Mouse (Mus musculus): ENCODE measurements around the gene Cebpg. TPM values are rescaled to one million over a fixed set of nuclear protein-coding genes. Genes with fewer than 3 reads are reported as not detected.

Cebpg gene
- polyA plus RNA-seq, 1 experiment from 2014 or later = 36.3 TPM

DNA sequence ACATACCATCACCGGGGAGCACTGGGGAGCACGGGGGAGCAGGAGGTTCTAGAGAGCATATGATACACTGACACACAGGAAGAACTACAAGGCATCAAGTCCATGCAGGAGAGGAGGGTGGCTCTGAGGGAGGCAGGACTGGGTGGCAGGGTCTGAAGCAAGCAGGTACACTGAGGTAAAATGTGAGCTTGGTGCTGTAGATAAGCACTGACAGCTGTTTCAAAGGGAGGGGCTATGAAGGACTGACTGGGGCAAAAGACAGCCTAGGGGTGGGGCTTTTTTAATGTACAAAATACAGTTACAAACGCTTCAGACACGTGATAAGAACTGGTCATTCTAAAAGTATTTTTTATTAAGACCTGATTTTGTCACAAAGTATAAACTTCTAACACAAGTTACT is 10.3 kb downstream of the Cebpg start:
- WGBS = 88% methylated on average over 4 of the region's 4 CpGs
- no peak overlapping the region for H3K4me3 ChIP-seq (ENCODE audit: low read depth, low read length)
- no peak overlapping the region for H3K27ac ChIP-seq (replicated peaks; ENCODE audit: low read depth, low read length)
- H3K9me3 ChIP-seq (replicated peaks; ENCODE audit: control insufficient read depth, low read length) = no peaks in the 10 kb centered on the region
- H3K27me3 ChIP-seq (ENCODE audit: control insufficient read depth, insufficient read depth, low read length) = no peaks in the 10 kb centered on the region
- no peak overlapping the region for H3K9ac ChIP-seq (replicated peaks; ENCODE audit: low read length)
- no peaks in the 10 kb centered on the region; the same call in 1 of the 2 replicates for H3K4me1 ChIP-seq (ENCODE audit: control insufficient read depth, insufficient read depth, low read length)
- DNase-seq (ENCODE audit: low spot score) (no peak), ATAC-seq (replicated peaks; ENCODE audit: insufficient number of reproducible peaks, low FRiP score, low TSS enrichment, low read depth) (no peak)
- no peak overlapping the region for H3K4me2 ChIP-seq (ENCODE audit: low read depth, low read length)
- peaks cover 9% of the 10 kb centered on the region for H3K36me3 ChIP-seq (replicated peaks; ENCODE audit: control insufficient read depth, insufficient read depth, low read depth, low read length)

DNA sequence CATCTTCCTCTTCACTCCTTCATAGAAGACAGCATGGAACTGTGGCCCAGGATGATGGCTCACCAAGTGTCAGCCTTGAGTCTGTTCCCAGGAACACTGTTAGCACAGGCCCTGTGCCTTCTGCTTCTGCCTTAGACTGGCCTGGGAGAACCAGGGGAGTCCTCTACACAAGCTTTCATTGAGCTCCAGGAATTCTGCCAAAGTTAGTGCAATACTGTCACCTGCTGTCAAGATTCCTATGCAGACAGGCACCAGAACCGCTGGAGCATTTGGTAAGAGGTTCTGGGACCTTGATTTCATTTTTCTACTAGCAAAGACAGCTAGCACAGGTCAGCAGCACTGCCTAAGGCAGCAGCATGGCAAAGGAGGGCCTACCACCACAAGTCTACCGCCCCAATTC is 11.7 kb downstream of the Cebpg start:
- Histone ChIP-seq H3K9me3 (replicated peaks; ENCODE audit: control insufficient read depth, low read length) (no peaks in the 10 kb centered on the region), H3K4me1 (ENCODE audit: control insufficient read depth, insufficient read depth, low read length) (no peaks in the 10 kb centered on the region; the same call in 1 of the 2 replicates), H3K9ac (replicated peaks; ENCODE audit: low read length) (no peak overlapping the region), H3K4me3 (ENCODE audit: low read depth, low read length) (no peak overlapping the region), H3K4me2 (ENCODE audit: low read depth, low read length) (no peak overlapping the region), H3K27me3 (ENCODE audit: control insufficient read depth, insufficient read depth, low read length) (no peaks in the 10 kb centered on the region), H3K36me3 (replicated peaks; ENCODE audit: control insufficient read depth, insufficient read depth, low read depth, low read length) (peaks cover 9% of the 10 kb centered on the region), H3K27ac (replicated peaks; ENCODE audit: low read depth, low read length) (no peak overlapping the region)
- ATAC-seq (replicated peaks; ENCODE audit: insufficient number of reproducible peaks, low FRiP score, low TSS enrichment, low read depth) = no peak
- no peak for DNase-seq (ENCODE audit: low spot score)
- WGBS = 93% methylated on average over 2 of the region's 2 CpGs

DNA sequence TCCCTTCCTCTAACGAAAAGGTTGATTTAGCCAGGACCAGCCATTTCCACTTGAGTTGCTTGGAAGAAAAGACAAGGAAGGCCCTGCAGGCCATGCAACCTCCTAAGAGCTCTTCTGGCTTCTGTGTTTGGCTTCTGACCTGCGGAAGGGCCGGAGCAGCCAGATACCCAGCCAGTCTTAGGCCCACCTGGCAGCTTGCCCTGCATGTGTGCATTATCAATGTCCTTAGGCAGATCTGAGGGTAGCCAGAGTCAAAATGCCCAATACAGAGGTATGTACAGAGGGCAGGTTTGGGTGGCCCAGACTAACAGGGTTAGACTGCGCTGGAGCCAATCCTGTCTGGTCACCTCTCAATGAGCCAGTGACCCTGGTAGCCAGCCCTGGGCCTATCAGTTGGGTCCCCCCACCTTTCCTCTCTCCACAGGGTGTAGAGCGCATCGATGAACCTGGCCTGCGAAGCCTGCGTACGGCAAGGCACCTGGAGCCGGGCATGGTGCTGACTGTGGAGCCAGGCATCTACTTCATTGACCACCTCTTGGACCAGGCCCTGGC is 13.0 kb downstream of the Cebpg start:
- ATAC-seq (replicated peaks; ENCODE audit: insufficient number of reproducible peaks, low FRiP score, low TSS enrichment, low read depth) = 0 out of 2 replicates have a peak, but pooled peaks have one; percentile 22
- H3K27ac ChIP-seq (replicated peaks; ENCODE audit: low read depth, low read length) = no peak overlapping the region
- H3K4me2 ChIP-seq (ENCODE audit: low read depth, low read length) = no peak overlapping the region
- no peaks in the 10 kb centered on the region; the same call in 1 of the 2 replicates for H3K4me1 ChIP-seq (ENCODE audit: control insufficient read depth, insufficient read depth, low read length)
- peaks cover 9% of the 10 kb centered on the region for H3K36me3 ChIP-seq (replicated peaks; ENCODE audit: control insufficient read depth, insufficient read depth, low read depth, low read length)
- no peak overlapping the region for H3K4me3 ChIP-seq (ENCODE audit: low read depth, low read length)
- WGBS = 94% methylated on average over 10 of the region's 10 CpGs
- no peak overlapping the region for H3K9ac ChIP-seq (replicated peaks; ENCODE audit: low read length)
- H3K27me3 ChIP-seq (ENCODE audit: control insufficient read depth, insufficient read depth, low read length) = no peaks in the 10 kb centered on the region
- DNase-seq (ENCODE audit: low spot score) = no peak
- no peaks in the 10 kb centered on the region for H3K9me3 ChIP-seq (replicated peaks; ENCODE audit: control insufficient read depth, low read length)

- peak; percentile 84 for DNase-seq (ENCODE audit: low spot score)
- H3K4me2 ChIP-seq (ENCODE audit: low read depth, low read length) = no peak overlapping the region
- no peak overlapping the region for H3K9ac ChIP-seq (replicated peaks; ENCODE audit: low read length)
- no peaks in the 10 kb centered on the region for H3K27me3 ChIP-seq (ENCODE audit: control insufficient read depth, insufficient read depth, low read length)
- 50% methylated on average over 5 of the region's 5 CpGs for WGBS
- no peak overlapping the region for H3K4me3 ChIP-seq (ENCODE audit: low read depth, low read length)
- no peaks in the 10 kb centered on the region for H3K9me3 ChIP-seq (replicated peaks; ENCODE audit: control insufficient read depth, low read length)
- peaks cover 9% of the 10 kb centered on the region for H3K36me3 ChIP-seq (replicated peaks; ENCODE audit: control insufficient read depth, insufficient read depth, low read depth, low read length)
- no peaks in the 10 kb centered on the region; the same call in 1 of the 2 replicates for H3K4me1 ChIP-seq (ENCODE audit: control insufficient read depth, insufficient read depth, low read length)
- ATAC-seq (replicated peaks; ENCODE audit: insufficient number of reproducible peaks, low FRiP score, low TSS enrichment, low read depth) = peak; percentile 63; the same call in 1 of the 2 replicates
- H3K27ac ChIP-seq (replicated peaks; ENCODE audit: low read depth, low read length) = no peak overlapping the region
These were observed 13.6 kb downstream of the Cebpg start for GRCm38 (mm10) chr7:35042759-35043217.

DNA sequence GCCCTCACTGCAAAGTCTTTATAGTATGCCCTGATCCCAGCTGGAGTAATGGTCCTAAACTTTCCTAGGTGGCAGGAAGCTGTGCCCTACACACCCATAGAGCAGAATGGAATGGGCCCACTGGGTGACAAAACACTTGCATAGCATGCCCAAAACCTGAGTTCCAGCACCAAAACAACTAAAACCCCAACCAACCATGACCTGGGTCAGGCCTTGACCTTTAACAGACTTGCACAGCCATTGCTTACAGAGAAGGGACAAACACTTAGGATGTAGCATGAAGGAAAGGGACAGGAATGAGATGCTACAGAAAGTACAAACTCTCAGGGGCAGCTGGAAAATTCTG is 14.2 kb downstream of the Cebpg start:
- no peak overlapping the region for H3K4me3 ChIP-seq (ENCODE audit: low read depth, low read length)
- H3K9ac ChIP-seq (replicated peaks; ENCODE audit: low read length) = no peak overlapping the region
- ATAC-seq (replicated peaks; ENCODE audit: insufficient number of reproducible peaks, low FRiP score, low TSS enrichment, low read depth) = no peak
- H3K9me3 ChIP-seq (replicated peaks; ENCODE audit: control insufficient read depth, low read length) = no peaks in the 10 kb centered on the region
- H3K4me2 ChIP-seq (ENCODE audit: low read depth, low read length) = no peak overlapping the region
- no peak overlapping the region for H3K27ac ChIP-seq (replicated peaks; ENCODE audit: low read depth, low read length)
- no peaks in the 10 kb centered on the region; the same call in 1 of the 2 replicates for H3K4me1 ChIP-seq (ENCODE audit: control insufficient read depth, insufficient read depth, low read length)
- DNase-seq (ENCODE audit: low spot score) = no peak
- H3K36me3 ChIP-seq (replicated peaks; ENCODE audit: control insufficient read depth, insufficient read depth, low read depth, low read length) = peaks cover 9% of the 10 kb centered on the region
- H3K27me3 ChIP-seq (ENCODE audit: control insufficient read depth, insufficient read depth, low read length) = no peaks in the 10 kb centered on the region

DNA sequence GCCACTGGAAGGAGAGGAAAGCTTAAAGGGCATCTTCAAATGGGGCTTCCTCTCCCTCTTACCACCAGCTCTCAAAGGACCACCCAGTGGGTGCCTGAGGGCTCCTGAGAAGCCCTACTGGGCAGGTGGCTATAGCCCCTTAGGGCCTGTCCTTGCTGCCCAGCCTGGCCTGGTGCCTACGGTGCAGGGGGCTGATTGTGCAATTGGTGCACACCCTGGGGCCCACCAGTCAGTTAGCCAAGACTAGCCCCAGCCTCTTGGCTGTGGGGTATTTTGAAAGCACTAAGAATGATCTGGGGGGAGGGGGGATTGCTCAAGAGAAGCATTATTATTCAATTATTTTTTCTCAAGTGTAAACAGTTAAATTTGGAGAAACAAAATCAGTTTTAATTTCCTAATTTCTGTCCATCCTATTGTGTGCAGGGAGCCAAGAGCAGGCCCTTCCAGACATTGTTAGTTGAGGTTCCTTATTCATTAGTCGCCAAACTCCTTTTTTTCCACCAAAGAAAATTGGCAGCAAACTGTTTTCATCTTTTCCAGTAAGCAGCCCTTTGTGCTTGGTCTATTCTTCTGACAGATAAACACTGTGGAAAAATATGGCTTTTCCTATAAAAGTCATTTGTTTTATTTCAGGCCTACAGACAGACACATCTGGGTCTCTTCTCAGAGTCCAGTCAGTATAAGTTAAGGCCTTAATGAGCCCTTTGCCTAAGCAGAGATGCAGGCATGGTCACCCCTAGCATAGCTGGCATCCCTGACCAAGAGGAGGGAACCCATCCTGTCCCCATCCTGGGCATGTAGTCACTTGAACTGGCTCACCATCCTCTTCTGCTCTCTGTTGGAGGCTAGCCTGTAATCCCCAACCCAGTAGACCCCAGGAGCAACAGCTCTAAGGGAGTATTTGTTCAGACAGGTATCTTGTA is 14.8 kb downstream of the Cebpg start:
- Histone ChIP-seq H3K4me1 (ENCODE audit: control insufficient read depth, insufficient read depth, low read length) (no peaks in the 10 kb centered on the region; the same call in 1 of the 2 replicates), H3K9me3 (replicated peaks; ENCODE audit: control insufficient read depth, low read length) (no peaks in the 10 kb centered on the region), H3K27ac (replicated peaks; ENCODE audit: low read depth, low read length) (no peak overlapping the region), H3K4me2 (ENCODE audit: low read depth, low read length) (no peak overlapping the region), H3K9ac (replicated peaks; ENCODE audit: low read length) (no peak overlapping the region), H3K27me3 (ENCODE audit: control insufficient read depth, insufficient read depth, low read length) (no peaks in the 10 kb centered on the region), H3K36me3 (replicated peaks; ENCODE audit: control insufficient read depth, insufficient read depth, low read depth, low read length) (peaks cover 9% of the 10 kb centered on the region), H3K4me3 (ENCODE audit: low read depth, low read length) (no peak overlapping the region)
- WGBS = 76% methylated on average over 2 of the region's 2 CpGs
- no peak for ATAC-seq (replicated peaks; ENCODE audit: insufficient number of reproducible peaks, low FRiP score, low TSS enrichment, low read depth)
- DNase-seq (ENCODE audit: low spot score) = no peak

- H3K4me1 ChIP-seq (ENCODE audit: control insufficient read depth, insufficient read depth, low read length) = no peaks in the 10 kb centered on the region; the same call in none of the 2 replicates
- peaks cover 9% of the 10 kb centered on the region for H3K36me3 ChIP-seq (replicated peaks; ENCODE audit: control insufficient read depth, insufficient read depth, low read depth, low read length)
- no peak overlapping the region for H3K4me2 ChIP-seq (ENCODE audit: low read depth, low read length)
- ATAC-seq (replicated peaks; ENCODE audit: insufficient number of reproducible peaks, low FRiP score, low TSS enrichment, low read depth) (no peak), DNase-seq (ENCODE audit: low spot score) (no peak)
- H3K27ac ChIP-seq (replicated peaks; ENCODE audit: low read depth, low read length) = no peak overlapping the region
- WGBS = 92% methylated on average over 9 of the region's 9 CpGs
- H3K9ac ChIP-seq (replicated peaks; ENCODE audit: low read length) = no peak overlapping the region
- H3K27me3 ChIP-seq (ENCODE audit: control insufficient read depth, insufficient read depth, low read length) = no peaks in the 10 kb centered on the region
- no peak overlapping the region for H3K4me3 ChIP-seq (ENCODE audit: low read depth, low read length)
- H3K9me3 ChIP-seq (replicated peaks; ENCODE audit: control insufficient read depth, low read length) = no peaks in the 10 kb centered on the region
These were observed 16.0 kb downstream of the Cebpg start for GRCm38 (mm10) chr7:35040176-35040972.

Data from embryonic facial prominence, embryonic 11.5 days (tissue).